Mouse (Mus musculus): Measurements from ENCODE around the gene Agxt. TPM values are rescaled to one million over a fixed set of nuclear protein-coding genes. Genes with fewer than 3 reads are reported as not detected.

Agxt gene
- polyA plus RNA-seq, 1 experiment from 2014 or later, result not detected

DNA sequence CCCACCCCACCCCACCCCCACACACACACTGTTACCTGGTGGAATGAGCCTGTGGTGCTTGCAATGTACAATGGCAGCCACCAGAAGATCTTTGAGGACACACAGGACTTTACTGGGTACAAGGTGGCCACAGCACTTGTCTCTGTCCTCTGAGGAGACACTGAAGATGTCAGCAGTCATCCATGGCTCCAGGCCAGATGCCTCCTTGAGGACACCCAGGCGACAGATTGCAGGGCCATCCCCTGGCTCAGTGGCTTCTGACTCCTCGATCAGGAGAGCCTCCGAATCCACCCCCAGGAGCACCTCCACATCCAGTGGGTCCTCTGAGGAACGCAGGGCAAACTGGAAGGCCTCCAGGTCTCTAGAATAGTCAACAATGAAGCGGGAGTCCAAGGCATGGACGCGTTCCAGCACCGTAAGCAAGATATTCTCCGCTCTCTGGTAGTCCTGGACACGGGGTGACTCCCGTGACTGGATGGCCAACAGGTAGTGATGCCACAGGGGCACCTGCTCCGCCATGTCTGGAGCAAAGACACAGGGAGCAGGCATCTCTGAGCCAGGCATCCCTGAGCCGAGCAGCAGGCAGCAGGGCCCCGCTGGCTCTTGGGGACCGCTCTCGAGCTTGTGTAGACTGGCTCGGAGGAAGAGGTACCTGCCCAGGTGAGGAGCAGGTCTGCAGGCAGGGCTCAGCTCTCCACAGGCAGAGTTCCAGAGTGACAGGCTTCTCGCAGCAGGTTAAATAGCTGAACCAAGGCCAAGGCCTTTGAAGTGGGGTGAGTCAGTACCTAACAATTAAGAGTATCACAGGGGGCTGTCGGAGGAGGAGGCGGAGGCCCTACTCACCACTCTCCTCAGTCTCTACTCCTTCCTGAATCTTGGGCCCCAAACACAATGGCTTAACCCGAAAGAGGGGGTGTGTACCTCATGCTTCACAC is 24.8 kb downstream of the Agxt start:
- WGBS, result 76% methylated on average over 20 of the region's 21 CpGs
- H3K4me3 ChIP-seq (ENCODE audit: low read depth, low read length), result no peak overlapping the region
- H3K9ac ChIP-seq (ENCODE audit: low read depth, low read length), result no peak overlapping the region
- H3K4me2 ChIP-seq (ENCODE audit: low read depth, low read length), result no peak overlapping the region
- H3K9me3 ChIP-seq (ENCODE audit: control insufficient read depth, low read length), result no peaks in the 10 kb centered on the region
- H3K27me3 ChIP-seq (replicated peaks; ENCODE audit: control insufficient read depth, insufficient read depth, low read length), result no peaks in the 10 kb centered on the region
- no peak overlapping the region for H3K27ac ChIP-seq (replicated peaks; ENCODE audit: low read depth, low read length)
- ATAC-seq (ENCODE audit: low read depth) (peak; percentile 50; the same call in 1 of the 2 replicates), DNase-seq (ENCODE audit: low spot score) (peak; percentile 67)
- H3K36me3 ChIP-seq (ENCODE audit: control insufficient read depth, insufficient read depth, low read length), result no peaks in the 10 kb centered on the region
- H3K4me1 ChIP-seq (ENCODE audit: control insufficient read depth, insufficient read depth, low read length), result no peaks in the 10 kb centered on the region

DNA sequence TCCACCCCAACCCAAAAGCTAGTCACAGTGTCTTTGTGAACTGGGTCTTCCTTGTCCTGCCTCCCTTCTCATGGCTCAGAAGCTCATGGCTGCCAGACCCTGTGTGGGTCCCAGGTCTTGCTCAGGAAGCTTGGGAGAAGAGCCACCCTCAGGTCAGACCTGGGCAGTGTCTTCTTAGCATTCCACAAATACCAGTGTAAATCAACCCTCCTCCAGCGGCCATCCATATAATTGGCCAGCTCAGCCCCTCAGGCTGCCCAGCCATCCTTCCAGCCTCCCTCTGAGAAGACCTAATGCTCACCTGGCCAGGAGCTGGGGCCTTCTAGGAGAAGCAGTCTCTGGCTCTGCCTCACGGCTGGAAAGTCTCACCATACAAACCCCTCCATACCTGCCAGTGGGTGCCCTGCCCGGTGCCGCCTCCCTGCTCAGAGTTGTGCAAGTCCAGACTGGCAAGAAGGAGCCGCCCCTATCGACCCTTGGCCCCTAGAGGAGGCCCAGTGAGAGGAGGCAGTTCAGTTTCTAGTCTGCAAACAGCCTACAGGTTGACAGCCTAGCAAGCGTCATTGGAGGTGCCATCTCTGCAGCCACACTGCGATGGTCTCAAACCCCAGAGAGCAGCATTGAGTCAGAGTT is 25.6 kb downstream of the Agxt start, which contains the start of gene 2310007B03Rik:
Gene 2310007B03Rik (minus strand): TSS at position 448 of the 633 bp plus-strand sequence.
- H3K9me3 ChIP-seq (ENCODE audit: control insufficient read depth, low read length), result no peaks in the 10 kb centered on the region
- no peak for DNase-seq (ENCODE audit: low spot score)
- H3K4me3 ChIP-seq (ENCODE audit: low read depth, low read length), result no peak within 1 kb of the TSS
- H3K4me2 ChIP-seq (ENCODE audit: low read depth, low read length), result no peak within 1 kb of the TSS
- H3K27ac ChIP-seq (replicated peaks; ENCODE audit: low read depth, low read length), result no peak within 1 kb of the TSS
- WGBS, result 71% methylated on average over 8 of the region's 8 CpGs
- no peaks in the 10 kb centered on the region for H3K36me3 ChIP-seq (ENCODE audit: control insufficient read depth, insufficient read depth, low read length)
- H3K27me3 ChIP-seq (replicated peaks; ENCODE audit: control insufficient read depth, insufficient read depth, low read length), result no peaks in the 10 kb centered on the region
- no peak within 1 kb of the TSS for H3K9ac ChIP-seq (ENCODE audit: low read depth, low read length)
- no peak; the same call in 1 of the 2 replicates for ATAC-seq (ENCODE audit: low read depth)
- no peaks in the 10 kb centered on the region for H3K4me1 ChIP-seq (ENCODE audit: control insufficient read depth, insufficient read depth, low read length)

DNA sequence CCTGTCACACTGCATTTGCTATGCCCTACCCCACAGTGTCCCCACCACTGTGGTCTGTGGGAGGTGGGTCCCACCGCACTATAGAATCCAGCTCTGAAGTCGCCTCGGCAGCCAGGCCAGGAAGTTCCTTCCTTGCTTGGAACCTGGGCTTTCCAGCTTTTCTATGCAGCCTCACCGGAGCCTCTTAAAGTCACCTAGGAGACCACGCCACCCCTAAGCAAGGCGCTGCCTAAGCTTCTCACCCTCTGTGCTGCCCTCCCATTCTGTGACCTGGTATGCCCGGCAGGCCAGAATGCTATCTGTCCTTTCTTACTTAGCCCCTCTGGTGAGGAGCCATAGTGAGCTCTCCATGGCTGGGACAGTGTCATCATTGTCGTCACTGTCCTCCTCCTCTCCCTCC is 26.3 kb downstream of the Agxt start:
- no peaks in the 10 kb centered on the region for H3K9me3 ChIP-seq (ENCODE audit: control insufficient read depth, low read length)
- no peaks in the 10 kb centered on the region for H3K36me3 ChIP-seq (ENCODE audit: control insufficient read depth, insufficient read depth, low read length)
- DNase-seq (ENCODE audit: low spot score), result no peak
- ATAC-seq (ENCODE audit: low read depth), result no peak
- H3K27ac ChIP-seq (replicated peaks; ENCODE audit: low read depth, low read length), result no peak overlapping the region
- H3K4me1 ChIP-seq (ENCODE audit: control insufficient read depth, insufficient read depth, low read length), result no peaks in the 10 kb centered on the region
- no peaks in the 10 kb centered on the region for H3K27me3 ChIP-seq (replicated peaks; ENCODE audit: control insufficient read depth, insufficient read depth, low read length)
- H3K4me2 ChIP-seq (ENCODE audit: low read depth, low read length), result no peak overlapping the region
- H3K4me3 ChIP-seq (ENCODE audit: low read depth, low read length), result no peak overlapping the region
- WGBS, result 74% methylated on average over 8 of the region's 8 CpGs
- no peak overlapping the region for H3K9ac ChIP-seq (ENCODE audit: low read depth, low read length)

DNA sequence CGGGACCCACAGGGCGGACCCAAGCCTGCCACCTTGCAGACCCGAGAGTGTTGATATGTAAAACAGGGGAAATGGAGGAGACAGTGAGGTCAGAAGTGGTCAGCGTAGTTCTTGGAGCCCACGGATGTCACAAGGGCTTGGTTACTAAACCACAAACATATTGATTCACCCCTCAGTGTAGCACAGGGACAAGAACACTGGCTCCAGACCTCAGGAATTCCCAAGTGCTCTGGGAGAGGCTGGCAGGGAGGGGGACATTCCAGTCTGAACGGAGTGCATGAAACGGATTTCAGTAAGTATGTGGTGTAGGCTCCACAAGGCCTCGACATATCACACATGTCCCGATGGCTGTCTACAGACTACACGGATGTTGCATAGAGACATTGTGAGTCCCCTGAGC is 26.9 kb downstream of the Agxt start:
- Histone ChIP-seq H3K27ac (replicated peaks; ENCODE audit: low read depth, low read length) (no peak overlapping the region), H3K9ac (ENCODE audit: low read depth, low read length) (no peak overlapping the region)
- WGBS, result 78% methylated on average over 10 of the region's 10 CpGs

DNA sequence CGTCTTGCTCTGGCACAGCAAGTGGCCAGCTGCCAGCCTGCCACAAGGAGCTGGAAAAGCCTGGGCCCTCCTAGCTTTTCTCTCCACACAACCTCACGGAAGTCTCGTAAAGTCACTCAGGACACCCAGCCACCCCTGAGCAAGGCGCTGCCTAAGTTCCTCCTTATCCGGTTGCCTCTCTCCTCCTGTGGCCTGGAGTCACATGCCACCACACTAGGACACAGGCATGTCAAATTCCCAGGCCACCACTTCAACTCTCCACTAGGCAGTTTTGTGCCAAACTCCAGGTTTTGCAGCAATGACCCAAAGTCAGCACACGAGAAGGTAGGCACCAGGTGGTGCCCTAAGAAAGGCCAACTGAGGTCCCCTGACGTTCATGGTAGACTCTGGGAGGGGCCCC is 27.5 kb downstream of the Agxt start:
- Histone ChIP-seq H3K9ac (ENCODE audit: low read depth, low read length) (no peak overlapping the region), H3K9me3 (ENCODE audit: control insufficient read depth, low read length) (no peaks in the 10 kb centered on the region), H3K27ac (replicated peaks; ENCODE audit: low read depth, low read length) (no peak overlapping the region), H3K4me1 (ENCODE audit: control insufficient read depth, insufficient read depth, low read length) (no peaks in the 10 kb centered on the region), H3K4me3 (ENCODE audit: low read depth, low read length) (no peak overlapping the region), H3K36me3 (ENCODE audit: control insufficient read depth, insufficient read depth, low read length) (no peaks in the 10 kb centered on the region), H3K4me2 (ENCODE audit: low read depth, low read length) (no peak overlapping the region), H3K27me3 (replicated peaks; ENCODE audit: control insufficient read depth, insufficient read depth, low read length) (no peaks in the 10 kb centered on the region)
- 82% methylated on average over 7 of the region's 7 CpGs for WGBS
- ATAC-seq (ENCODE audit: low read depth) (no peak), DNase-seq (ENCODE audit: low spot score) (no peak)

More for the DNA sequence above, 26.9 kb downstream of the Agxt start:
- no peaks in the 10 kb centered on the region for H3K27me3 ChIP-seq (replicated peaks; ENCODE audit: control insufficient read depth, insufficient read depth, low read length)
- H3K4me1 ChIP-seq (ENCODE audit: control insufficient read depth, insufficient read depth, low read length), result no peaks in the 10 kb centered on the region
- no peaks in the 10 kb centered on the region for H3K36me3 ChIP-seq (ENCODE audit: control insufficient read depth, insufficient read depth, low read length)
- H3K9me3 ChIP-seq (ENCODE audit: control insufficient read depth, low read length), result no peaks in the 10 kb centered on the region
- ATAC-seq (ENCODE audit: low read depth) (no peak), DNase-seq (ENCODE audit: low spot score) (no peak)
- H3K4me2 ChIP-seq (ENCODE audit: low read depth, low read length), result no peak overlapping the region
- no peak overlapping the region for H3K4me3 ChIP-seq (ENCODE audit: low read depth, low read length)

DNA sequence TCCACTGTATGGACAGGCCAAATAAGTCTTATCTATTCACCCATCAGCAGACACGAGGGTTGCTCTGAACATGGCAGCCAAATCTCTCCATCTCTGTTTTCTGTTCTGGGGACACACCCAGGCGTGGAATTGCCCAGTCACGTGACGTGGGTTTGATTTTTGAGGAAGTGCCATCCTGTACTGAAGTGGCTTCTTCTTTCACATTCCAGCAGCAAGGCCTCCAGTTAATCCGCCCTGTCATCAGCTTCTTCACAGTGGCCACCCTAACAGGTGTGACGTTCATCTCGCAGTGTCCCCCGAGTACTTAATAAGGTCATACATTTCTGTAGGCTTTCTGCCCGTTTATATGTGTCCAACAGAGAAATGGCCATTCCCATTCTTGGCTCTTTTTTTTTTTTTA is 30.4 kb downstream of the Agxt start:
- H3K27me3 ChIP-seq (replicated peaks; ENCODE audit: control insufficient read depth, insufficient read depth, low read length), result no peaks in the 10 kb centered on the region
- H3K27ac ChIP-seq (replicated peaks; ENCODE audit: low read depth, low read length), result no peak overlapping the region
- ATAC-seq (ENCODE audit: low read depth), result no peak
- no peaks in the 10 kb centered on the region for H3K4me1 ChIP-seq (ENCODE audit: control insufficient read depth, insufficient read depth, low read length)
- no peaks in the 10 kb centered on the region for H3K9me3 ChIP-seq (ENCODE audit: control insufficient read depth, low read length)
- no peaks in the 10 kb centered on the region for H3K36me3 ChIP-seq (ENCODE audit: control insufficient read depth, insufficient read depth, low read length)
- no peak overlapping the region for H3K4me3 ChIP-seq (ENCODE audit: low read depth, low read length)
- 71% methylated on average over 9 of the region's 9 CpGs for WGBS
- no peak overlapping the region for H3K4me2 ChIP-seq (ENCODE audit: low read depth, low read length)
- no peak overlapping the region for H3K9ac ChIP-seq (ENCODE audit: low read depth, low read length)
- no peak for DNase-seq (ENCODE audit: low spot score)

DNA sequence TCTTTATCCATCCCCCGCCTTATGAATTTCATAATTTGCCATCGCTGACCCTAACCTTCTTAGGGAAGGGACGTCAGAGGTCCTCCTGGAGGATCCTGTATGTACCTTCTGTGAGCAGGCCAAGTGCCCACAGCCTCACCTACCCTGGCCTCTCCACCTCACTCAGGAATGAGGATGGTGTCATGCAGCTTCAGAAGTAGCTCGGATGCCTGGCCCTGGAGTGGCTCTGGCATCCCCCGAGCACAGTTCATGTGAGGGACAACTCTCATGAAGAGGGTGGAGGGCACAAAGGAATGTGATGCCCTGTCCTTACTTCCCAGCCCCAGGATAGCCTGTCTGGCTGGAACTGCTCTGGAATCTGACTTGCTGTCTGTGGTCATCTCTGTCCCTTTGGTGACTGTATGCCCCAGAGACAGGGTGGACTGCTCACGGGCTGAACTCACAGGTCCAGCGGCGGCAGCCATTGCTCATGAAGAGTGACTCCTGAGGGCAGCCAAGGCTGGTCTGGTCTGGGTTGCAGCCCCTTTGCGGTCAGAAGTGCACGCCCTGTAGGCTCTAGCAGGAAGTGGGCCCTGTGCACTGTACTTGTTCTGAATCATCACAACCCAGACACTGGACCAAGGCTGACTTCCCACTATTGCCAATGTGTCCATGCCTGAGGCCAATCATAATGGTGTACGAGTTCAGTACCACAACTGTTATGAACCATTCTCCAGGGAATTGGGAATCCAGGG is 31.5 kb downstream of the Agxt start:
- DNase-seq (ENCODE audit: low spot score) (no peak), ATAC-seq (ENCODE audit: low read depth) (no peak)
- Histone ChIP-seq H3K36me3 (ENCODE audit: control insufficient read depth, insufficient read depth, low read length) (no peaks in the 10 kb centered on the region), H3K4me1 (ENCODE audit: control insufficient read depth, insufficient read depth, low read length) (no peaks in the 10 kb centered on the region), H3K4me3 (ENCODE audit: low read depth, low read length) (no peak overlapping the region), H3K9me3 (ENCODE audit: control insufficient read depth, low read length) (no peaks in the 10 kb centered on the region), H3K27me3 (replicated peaks; ENCODE audit: control insufficient read depth, insufficient read depth, low read length) (no peaks in the 10 kb centered on the region), H3K27ac (replicated peaks; ENCODE audit: low read depth, low read length) (no peak overlapping the region), H3K9ac (ENCODE audit: low read depth, low read length) (no peak overlapping the region), H3K4me2 (ENCODE audit: low read depth, low read length) (no peak overlapping the region)
- 77% methylated on average over 11 of the region's 11 CpGs for WGBS

DNA sequence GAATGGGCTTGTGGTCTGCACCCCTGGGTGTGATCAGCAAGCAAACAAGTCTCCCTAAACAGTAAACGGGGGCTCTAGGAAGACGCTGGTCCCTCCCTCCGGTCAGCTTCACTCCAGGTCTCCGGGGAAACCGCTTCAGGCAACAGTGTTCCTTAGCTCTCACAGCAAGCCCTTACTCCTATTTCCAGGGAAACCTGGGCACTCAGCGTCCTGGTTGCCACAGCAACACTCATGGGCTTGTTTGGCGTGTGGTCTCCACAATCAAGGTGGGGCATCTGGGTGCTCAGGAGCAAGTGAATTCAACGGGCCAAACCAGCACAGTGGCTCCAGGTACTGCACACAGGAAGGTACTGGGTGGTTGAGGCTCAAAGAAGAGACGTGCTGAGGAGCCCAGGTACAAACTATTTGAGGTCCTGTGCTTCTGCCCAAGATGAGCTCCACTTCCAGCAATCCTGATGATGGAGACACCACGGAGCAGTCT is 33.3 kb downstream of the Agxt start, which contains the start of gene Crocc2:
Gene Crocc2 (plus strand): TSS at position 431 of the 481 bp plus-strand sequence.
- Histone ChIP-seq H3K4me3 (ENCODE audit: low read depth, low read length) (no peak within 1 kb of the TSS), H3K9me3 (ENCODE audit: control insufficient read depth, low read length) (no peaks in the 10 kb centered on the region), H3K36me3 (ENCODE audit: control insufficient read depth, insufficient read depth, low read length) (no peaks in the 10 kb centered on the region), H3K27me3 (replicated peaks; ENCODE audit: control insufficient read depth, insufficient read depth, low read length) (no peaks in the 10 kb centered on the region), H3K4me2 (ENCODE audit: low read depth, low read length) (no peak within 1 kb of the TSS), H3K4me1 (ENCODE audit: control insufficient read depth, insufficient read depth, low read length) (no peaks in the 10 kb centered on the region), H3K9ac (ENCODE audit: low read depth, low read length) (no peak within 1 kb of the TSS), H3K27ac (replicated peaks; ENCODE audit: low read depth, low read length) (no peak within 1 kb of the TSS)
- ATAC-seq (ENCODE audit: low read depth) (no peak; the same call in 1 of the 2 replicates), DNase-seq (ENCODE audit: low spot score) (no peak)
- WGBS, result 34% methylated on average over 10 of the region's 10 CpGs

Data from embryonic facial prominence, embryonic 14.5 days (tissue).